Mouse (Mus musculus) erythroblast, embryonic 14.5 days (primary cell): ENCODE results near the gene Rpl13a. TPM values are rescaled to one million over a fixed set of nuclear protein-coding genes. Genes with fewer than 3 reads are reported as not detected.
A peak's percentile ranks its signal among the peaks of the same experiment; 100 is the strongest.

Source experiments
- H3K27me3 ChIP-seq: 2 replicates; pipeline ENCODE4 v1.6.1; 2012; ENCODE audit warnings: inconsistent platforms; ENCODE audit not compliant: control insufficient read depth
- H3K36me3 ChIP-seq: 2 replicates; pipeline ENCODE4 v1.6.1; 2012; ENCODE audit warnings: mild to moderate bottlenecking, inconsistent platforms; ENCODE audit not compliant: control insufficient read depth
- H3K4me1 ChIP-seq: 2 replicates; pipeline ENCODE4 v1.6.1; 2012; ENCODE audit warnings: inconsistent platforms; ENCODE audit not compliant: control insufficient read depth
- H3K4me3 ChIP-seq: replicated peaks from 2 replicates; pipeline ENCODE3; 2012; ENCODE audit warnings: moderate library complexity, mild to moderate bottlenecking, inconsistent platforms
- H3K9me3 ChIP-seq: 2 replicates; pipeline ENCODE4 v1.6.1; 2012; ENCODE audit warnings: low read length, inconsistent platforms, mixed read lengths; ENCODE audit not compliant: control insufficient read depth
- GATA1 ChIP-seq: IDR thresholded peaks from 2 replicates; pipeline ENCODE4 v1.6.1; 2012; ENCODE audit warnings: low read length, inconsistent platforms, mixed read lengths
- TAL1 ChIP-seq: IDR thresholded peaks from 3 replicates; pipeline ENCODE4 v1.6.1; 2012; ENCODE audit warnings: low read length, inconsistent platforms, mixed read lengths
- polyA plus RNA-seq: library from polyadenylated mRNA; stranded (reverse); fragments of >175 nt; gene quantifications from 2 replicates; pipeline ENCODE4 v1.2.3, GENCODE M21; 2012

Gene Rpl13a
- polyA plus RNA-seq, 1 experiment, result 438 TPM

GRCm38 (mm10) chr7:45091001-45091990, 37.3 kb downstream of the Rpl13a start:
- peak overlapping the region; percentile 56 for H3K4me3 ChIP-seq
- TF ChIP-seq TAL1, result no peak
- no peak for TF ChIP-seq GATA1
- peaks cover 37% of the 10 kb centered on the region for H3K4me1 ChIP-seq
- peaks cover under 1% of the 10 kb centered on the region for H3K9me3 ChIP-seq
- H3K27me3 ChIP-seq, result peaks cover 4% of the 10 kb centered on the region; the same call in 1 of the 2 replicates
- H3K36me3 ChIP-seq, result no peaks in the 10 kb centered on the region; the same call in 1 of the 2 replicates

- Histone ChIP-seq H3K4me1 (peaks cover 37% of the 10 kb centered on the region), H3K9me3 (peaks cover 5% of the 10 kb centered on the region), H3K27me3 (peaks cover 4% of the 10 kb centered on the region; the same call in 1 of the 2 replicates), H3K4me3 (no peak overlapping the region), H3K36me3 (peaks cover 4% of the 10 kb centered on the region)
- TF ChIP-seq GATA1, result no peak
- TF ChIP-seq TAL1, result no peak
Observed at GRCm38 (mm10) chr7:45090251-45090977, 38.1 kb downstream of the Rpl13a start.

GRCm38 (mm10) chr7:45088597-45088996, 40.0 kb downstream of the Rpl13a start:
- Histone ChIP-seq H3K36me3 (peaks cover 4% of the 10 kb centered on the region), H3K27me3 (peaks cover 4% of the 10 kb centered on the region; the same call in 1 of the 2 replicates), H3K4me1 (peaks cover 34% of the 10 kb centered on the region), H3K9me3 (peaks cover 5% of the 10 kb centered on the region), H3K4me3 (no peak overlapping the region)
- no peak for TF ChIP-seq GATA1
- TF ChIP-seq TAL1, result no peak

GRCm38 (mm10) chr7:45086084-45086483, 42.5 kb downstream of the Rpl13a start:
- Histone ChIP-seq H3K4me3 (no peak overlapping the region), H3K4me1 (peaks cover 33% of the 10 kb centered on the region), H3K27me3 (no peaks in the 10 kb centered on the region), H3K9me3 (peaks cover 5% of the 10 kb centered on the region), H3K36me3 (peaks cover 4% of the 10 kb centered on the region)
- no peak for TF ChIP-seq TAL1
- no peak for TF ChIP-seq GATA1

GRCm38 (mm10) chr7:45083300-45083890, 45.2 kb downstream of the Rpl13a start:
- Histone ChIP-seq H3K9me3 (peaks cover 5% of the 10 kb centered on the region), H3K4me1 (peaks cover 27% of the 10 kb centered on the region), H3K36me3 (peaks cover 4% of the 10 kb centered on the region), H3K4me3 (peak overlapping the region; percentile 10), H3K27me3 (no peaks in the 10 kb centered on the region)
- no peak for TF ChIP-seq TAL1
- no peak for TF ChIP-seq GATA1

- Histone ChIP-seq H3K36me3 (peaks cover 10% of the 10 kb centered on the region), H3K4me3 (peak overlapping the region; percentile 35), H3K4me1 (peaks cover 28% of the 10 kb centered on the region), H3K9me3 (peaks cover 5% of the 10 kb centered on the region), H3K27me3 (no peaks in the 10 kb centered on the region)
- TF ChIP-seq TAL1, result no peak
- TF ChIP-seq GATA1, result no peak
Observed at GRCm38 (mm10) chr7:45082401-45083299, 45.9 kb downstream of the Rpl13a start.

GRCm38 (mm10) chr7:45081016-45081415, 47.5 kb downstream of the Rpl13a start:
- no peak overlapping the region for H3K4me3 ChIP-seq
- peaks cover 28% of the 10 kb centered on the region for H3K4me1 ChIP-seq
- H3K36me3 ChIP-seq, result peaks cover 24% of the 10 kb centered on the region
- H3K9me3 ChIP-seq, result peaks cover 2% of the 10 kb centered on the region
- TF ChIP-seq TAL1 (no peak), GATA1 (no peak)
- no peaks in the 10 kb centered on the region for H3K27me3 ChIP-seq

- Histone ChIP-seq H3K27me3 (no peaks in the 10 kb centered on the region), H3K36me3 (peaks cover 34% of the 10 kb centered on the region), H3K9me3 (no peaks in the 10 kb centered on the region), H3K4me1 (peaks cover 30% of the 10 kb centered on the region), H3K4me3 (no peak overlapping the region)
- no peak for TF ChIP-seq GATA1
- no peak for TF ChIP-seq TAL1
Observed at GRCm38 (mm10) chr7:45079856-45080255, 48.7 kb downstream of the Rpl13a start.
